ENCODE assay signal across 8 mouse cellular contexts in genomic region chr6:89239511-89239910, GRCm38 (mm10).
DNase-seq lines count a peak whose midpoint lies in the region; ATAC-seq and TF ChIP-seq lines count a peak whose summit lies in the region.

No protein-coding gene starts in this region.

- no peaks in the 10 kb centered on the region for H3K36me3 ChIP-seq in C2C12 (ENCODE audit: control insufficient read depth, insufficient read depth)
- no peaks in the 10 kb centered on the region for H3K36me3 ChIP-seq in heart, postnatal 0 days (replicated peaks; ENCODE audit: control insufficient read depth, insufficient read depth, low read length)

- 17% methylated on average over 8 of the region's 8 CpGs for WGBS in heart, postnatal 0 days

- no peak overlapping the region for H3ac ChIP-seq in C2C12 (ENCODE audit: control insufficient read depth, insufficient read length, low read depth)

- H3K9ac ChIP-seq in heart, postnatal 0 days (replicated peaks; ENCODE audit: low read depth, low read length), result no peak overlapping the region

- H3K79me3 ChIP-seq in C2C12 (ENCODE audit: low read depth), result no peaks in the 10 kb centered on the region

- ATAC-seq in heart, postnatal 0 days (ENCODE audit: insufficient read depth, low read depth), result peak; percentile 95

- H3K4me1 ChIP-seq in heart, postnatal 0 days (ENCODE audit: control insufficient read depth, insufficient read depth), result 0 out of 2 replicates have a peak, but pooled peaks cover 15% of the 10 kb centered on the region

- no peak for TF ChIP-seq CTCF in C2C12 (IDR thresholded peaks at IDR 0.05; ENCODE audit: control insufficient read depth, insufficient read depth, insufficient read length)
- TF ChIP-seq CTCF in heart, postnatal 0 days (IDR thresholded peaks at IDR 0.05; ENCODE audit: low read depth), result no peak

- peak overlapping the region; percentile 7 for H3K4me2 ChIP-seq in heart, postnatal 0 days (ENCODE audit: low read depth, low read length)

- H3K9me3 ChIP-seq in heart, postnatal 0 days (replicated peaks; ENCODE audit: control insufficient read depth, low read length), result no peaks in the 10 kb centered on the region

- H3K4me3 ChIP-seq in C2C12 (ENCODE audit: insufficient read depth, poor library complexity, severe bottlenecking), result no peak overlapping the region
- no peak overlapping the region for H3K4me3 ChIP-seq in heart, postnatal 0 days (ENCODE audit: low read depth, low read length)

- DNase-seq in frontal cortex, postnatal 36 days (ENCODE audit: low spot score in 2 of 2), result peak; percentile 27 to 64
- no peak for DNase-seq in frontal cortex, postnatal 25 days (ENCODE audit: low spot score in 2 of 2)
- DNase-seq in cerebellum, postnatal 14 days, result peak; percentile 94 to 95
- DNase-seq in heart, postnatal 0 days (ENCODE audit: low spot score), result peak; percentile 85
- peak; percentile 46 for DNase-seq in lung, postnatal 14 days
- DNase-seq in spleen, postnatal 14 days (ENCODE audit: low spot score in 2 of 2), result no peak
- DNase-seq in thymus, postnatal 4 days, result no peak

- no peaks in the 10 kb centered on the region for H3K79me2 ChIP-seq in C2C12 (ENCODE audit: control insufficient read depth, insufficient read depth)

- H3K27me3 ChIP-seq in C2C12 (ENCODE audit: control insufficient read depth, insufficient read depth, insufficient read length), result peaks cover 14% of the 10 kb centered on the region
- H3K27me3 ChIP-seq in heart, postnatal 0 days (ENCODE audit: control insufficient read depth, insufficient read depth, low read length), result peaks cover 58% of the 10 kb centered on the region

- peak; percentile 80; the same call in 1 of the 2 replicates for TF ChIP-seq EP300 in heart, postnatal 0 days (IDR thresholded peaks at IDR 0.05; ENCODE audit: low read depth)

- peak overlapping the region; percentile 24; the same call in 1 of the 2 replicates for H3K27ac ChIP-seq in heart, postnatal 0 days (ENCODE audit: low read depth)

TF ChIP-seq in C2C12, 6 proteins besides CTCF, POLR2A, EP300 and RAD21:
- TF ChIP-seq USF1 (IDR thresholded peaks at IDR 0.05; ENCODE audit: low read depth) (no peak), MYOG (IDR thresholded peaks at IDR 0.05; ENCODE audit: control insufficient read depth, extremely low read depth, insufficient read length) (no peak), MAX (IDR thresholded peaks at IDR 0.05) (no peak), FOSL1 (IDR thresholded peaks at IDR 0.05; ENCODE audit: insufficient read depth, low read length, poor library complexity, severe bottlenecking) (no peak), CEBPB (IDR thresholded peaks at IDR 0.05; ENCODE audit: low read depth) (no peak), MYOD1 (IDR thresholded peaks at IDR 0.05; ENCODE audit: control insufficient read depth, insufficient read length, low read depth) (peak; percentile 81)

Comparison
In these comparisons a context has a peak if more than half of its experiments do, and no peak if none do; other contexts are left out.
1. DNase-seq: peak in frontal cortex, postnatal 36 days (2 of 2), cerebellum, postnatal 14 days (2 of 2), heart, postnatal 0 days (single experiment) and lung, postnatal 14 days (single experiment); none in frontal cortex, postnatal 25 days (0 of 2), spleen, postnatal 14 days (0 of 2) and thymus, postnatal 4 days (single experiment).